Mouse (Mus musculus): Measurements from ENCODE around the gene Frs2. TPM values are rescaled to one million over a fixed set of nuclear protein-coding genes. Genes with fewer than 3 reads are reported as not detected.

Frs2 gene
- polyA plus RNA-seq, 1 experiment from 2014 or later: 21.4 TPM

Other genes with a start within 250 kb of the Frs2 start
- gene Rab3ip, start 197.8 kb downstream of the Frs2 start, polyA plus RNA-seq (2016; fragmentation: Nextera tagmentation; extraction: Ambion mirVana): 45.0 TPM in 2 replicates
- not detected in 2 replicates for gene Gm10271, start 175.9 kb downstream of the Frs2 start, polyA plus RNA-seq (2016; fragmentation: Nextera tagmentation; extraction: Ambion mirVana)
- gene Best3, start 162.2 kb downstream of the Frs2 start, polyA plus RNA-seq (2016; fragmentation: Nextera tagmentation; extraction: Ambion mirVana): 0.11 TPM in 1 of 2 replicates, not detected in the other
- gene Lrrc10, start 103.2 kb downstream of the Frs2 start, polyA plus RNA-seq (2016; fragmentation: Nextera tagmentation; extraction: Ambion mirVana): not detected in 2 replicates
- gene Cct2, start 84.7 kb downstream of the Frs2 start, polyA plus RNA-seq (2016; fragmentation: Nextera tagmentation; extraction: Ambion mirVana): 264 and 323 TPM in 2 replicates
- gene Yeats4, start 76.0 kb upstream of the Frs2 start, polyA plus RNA-seq (2016; fragmentation: Nextera tagmentation; extraction: Ambion mirVana): 112 and 114 TPM in 2 replicates
- not detected in 2 replicates for gene 9530003J23Rik, start 90.2 kb upstream of the Frs2 start, polyA plus RNA-seq (2016; fragmentation: Nextera tagmentation; extraction: Ambion mirVana)
- gene Lyz2, start 133.8 kb upstream of the Frs2 start, polyA plus RNA-seq (2016; fragmentation: Nextera tagmentation; extraction: Ambion mirVana): 8.7 and 16.7 TPM in 2 replicates
- gene Lyz1, start 144.3 kb upstream of the Frs2 start, polyA plus RNA-seq (2016; fragmentation: Nextera tagmentation; extraction: Ambion mirVana): not detected in 2 replicates
- 188 and 221 TPM in 2 replicates for gene Cpsf6, start 231.5 kb upstream of the Frs2 start, polyA plus RNA-seq (2016; fragmentation: Nextera tagmentation; extraction: Ambion mirVana)